ENCODE assay signal across 9 mouse cellular contexts in genomic region chr10:120417488-120418118, GRCm38 (mm10). TPM values are rescaled to one million over a fixed set of nuclear protein-coding genes. Genes with fewer than 3 reads are reported as not detected.
DNase-seq lines count a peak whose midpoint lies in the region; ATAC-seq and TF ChIP-seq lines count a peak whose summit lies in the region.
"Had no signal": no experiment of that assay in that cellular context is flagged by ENCODE, and none has a peak within 500 bp of the region (broad histone marks: within the 10 kb centered on the region; RNA-seq: fewer than 3 reads in every experiment).

No protein-coding gene starts in this region.

- no peaks in the 10 kb centered on the region; the same call in 1 of the 2 replicates for H3K27me3 ChIP-seq in intestine, postnatal 0 days (replicated peaks; ENCODE audit: control insufficient read depth, insufficient read depth, low read length)
- no peaks in the 10 kb centered on the region for H3K27me3 ChIP-seq in liver, embryonic 13.5 days

- TF ChIP-seq CTCF in intestine, postnatal 0 days (IDR thresholded peaks at IDR 0.05; ENCODE audit: low read depth), result no peak

- WGBS in intestine, postnatal 0 days, result 11% methylated on average over 7 of the region's 7 CpGs
- 47% methylated on average over 7 of the region's 7 CpGs for WGBS in liver, embryonic 13.5 days (ENCODE audit: insufficient replicate concordance)

- ATAC-seq in intestine, postnatal 0 days, result peak; percentile 82
- ATAC-seq in liver, embryonic 13.5 days (ENCODE audit: low read depth), result peak; percentile 76

- peak overlapping the region; percentile 25; the same call in 1 of the 2 replicates for H3K4me3 ChIP-seq in intestine, postnatal 0 days (ENCODE audit: low read depth, low read length)
- H3K4me3 ChIP-seq in liver, embryonic 13.5 days (replicated peaks), result no peak overlapping the region
- H3K4me3 ChIP-seq: myocyte had no signal

- peak; percentile 21 for DNase-seq in thymus, postnatal 4 days
- no peak for DNase-seq in thymus, postnatal 36 days
- DNase-seq in liver, embryonic 13.5 days, result no peak
- DNase-seq in yolk sac, embryonic 10.5 days (ENCODE audit: low spot score), result peak; percentile 91
- DNase-seq in gastrocnemius, postnatal 25 days, result no peak
- no peak for DNase-seq in right cerebral cortex, postnatal 10 days (ENCODE audit: low spot score in 2 of 2)
- no peak for DNase-seq in gastrocnemius, adult 18-20 months (ENCODE audit: low spot score)

- peaks cover 12% of the 10 kb centered on the region for H3K4me1 ChIP-seq in intestine, postnatal 0 days (replicated peaks; ENCODE audit: control insufficient read depth, insufficient read depth, low read length)
- H3K4me1 ChIP-seq in liver, embryonic 13.5 days (replicated peaks), result peaks cover 16% of the 10 kb centered on the region; the same call in 1 of the 2 replicates

- peak overlapping the region; percentile 61 for H3K4me2 ChIP-seq in intestine, postnatal 0 days (replicated peaks; ENCODE audit: low read depth)
- H3K4me2 ChIP-seq in liver, embryonic 13.5 days, result no peak overlapping the region; the same call in 1 of the 2 replicates

- H3K9me3 ChIP-seq in intestine, postnatal 0 days (ENCODE audit: control insufficient read depth), result no peaks in the 10 kb centered on the region
- no peaks in the 10 kb centered on the region for H3K9me3 ChIP-seq in liver, embryonic 13.5 days (replicated peaks)

- H3K36me3 ChIP-seq in intestine, postnatal 0 days (ENCODE audit: control insufficient read depth, insufficient read depth), result no peaks in the 10 kb centered on the region
- H3K36me3 ChIP-seq in liver, embryonic 13.5 days, result 0 out of 2 replicates have a peak, but pooled peaks cover 2% of the 10 kb centered on the region

- H3K9ac ChIP-seq in intestine, postnatal 0 days (ENCODE audit: low read depth, low read length), result no peak overlapping the region
- H3K9ac ChIP-seq in liver, embryonic 13.5 days, result no peak overlapping the region

- H3K27ac ChIP-seq in intestine, postnatal 0 days (ENCODE audit: low read depth, low read length), result peak overlapping the region; percentile 30; the same call in 1 of the 2 replicates
- peak overlapping the region; percentile 71 for H3K27ac ChIP-seq in liver, embryonic 13.5 days

RNA-seq across cellular contexts. Expression of gene Hmga2, which starts 58.7 kb away (rescaled TPM):
- 4.3 TPM in 2 replicates for polyA plus RNA-seq in intestine, postnatal 0 days (2015; fragmentation: Nextera tagmentation; extraction: Ambion mirVana)
- polyA plus RNA-seq in liver, embryonic 13.5 days (2015; fragmentation: Nextera tagmentation; extraction: Ambion mirVana), result 7.5 and 7.6 TPM in 2 replicates
- total RNA-seq in gastrocnemius, postnatal 25 days (2021), result under 1 TPM; 0.08 to 0.13 TPM
- under 1 TPM; 0.09 to 0.12 TPM for total RNA-seq in gastrocnemius, adult 18-20 months (2021)

Comparison
In these comparisons a context has a peak if more than half of its experiments do, and no peak if none do; other contexts are left out.
1. DNase-seq: peak in thymus, postnatal 4 days (single experiment) and yolk sac, embryonic 10.5 days (single experiment); none in thymus, postnatal 36 days (0 of 2), liver, embryonic 13.5 days (single experiment), gastrocnemius, postnatal 25 days (single experiment), right cerebral cortex, postnatal 10 days (0 of 2) and gastrocnemius, adult 18-20 months (single experiment).